Mouse (Mus musculus) liver, embryonic 11.5 days (tissue): ENCODE results near the gene Egln2. TPM values are rescaled to one million over a fixed set of nuclear protein-coding genes. Genes with fewer than 3 reads are reported as not detected.
A peak's percentile ranks its signal among the peaks of the same experiment; 100 is the strongest.

Experiments
- ATAC-seq: fragments of 200-750 bp; cut with Nextera tagmentation; replicated peaks from 2 replicates; pipeline ENCODE4 v1.8.0; 2017; ENCODE audit warnings: moderate number of reproducible peaks, mild to moderate bottlenecking, moderate TSS enrichment, moderate library complexity; ENCODE audit not compliant: low FRiP score
- DNase-seq: peaks from one replicate; pipeline ENCODE4 v3.0.0-alpha.2; 2017; ENCODE audit warnings: low spot score
- H3K27ac ChIP-seq: fragments of 300-500 bp; sonication (generic); 2 replicates; pipeline ENCODE4 v1.5.1; 2014; ENCODE audit warnings: mild to moderate bottlenecking, low read depth, low read length, control low read depth
- H3K27me3 ChIP-seq: fragments of 300-500 bp; sonication (generic); replicated peaks from 2 replicates; pipeline ENCODE4 v1.6.1; 2014; ENCODE audit warnings: low read length, mixed read lengths; ENCODE audit not compliant: control insufficient read depth, insufficient read depth
- H3K36me3 ChIP-seq: fragments of 300-500 bp; sonication (generic); 2 replicates; pipeline ENCODE4 v1.6.1; 2014; ENCODE audit warnings: mild to moderate bottlenecking, low read length, moderate library complexity, mixed read lengths; ENCODE audit not compliant: control insufficient read depth, insufficient read depth
- H3K4me1 ChIP-seq: fragments of 300-500 bp; sonication (generic); replicated peaks from 2 replicates; pipeline ENCODE4 v1.6.1; 2014; ENCODE audit warnings: low read length, mixed read lengths; ENCODE audit not compliant: control insufficient read depth, insufficient read depth
- H3K4me2 ChIP-seq: fragments of 300-500 bp; sonication (generic); 2 replicates; pipeline ENCODE4 v1.6.1; 2014; ENCODE audit warnings: mild to moderate bottlenecking, control low read depth, moderate library complexity
- H3K4me3 ChIP-seq: fragments of 300-500 bp; sonication (generic); 2 replicates; pipeline ENCODE4 v1.5.1; 2014; ENCODE audit warnings: low read depth, low read length, control low read depth
- H3K9ac ChIP-seq: fragments of 300-500 bp; sonication (generic); 2 replicates; pipeline ENCODE4 v1.6.1; 2014; ENCODE audit warnings: low read depth, low read length, control low read depth
- H3K9me3 ChIP-seq: fragments of 300-500 bp; sonication (generic); 2 replicates; pipeline ENCODE4 v1.6.1; 2016; ENCODE audit warnings: low read length, inconsistent platforms, mixed read lengths; ENCODE audit not compliant: control insufficient read depth
- WGBS: fragments of 180-500 bp; shearing (Covaris S2); extraction: QIAGEN DNeasy Blood & Tissue Kit; methylation state at CpG from one replicate; pipeline ENCODE4 v1.1.7; 2014; 5-methylcytosine and 5-hydroxymethylcytosine counted together
- polyA plus RNA-seq: library from polyadenylated mRNA; unstranded; fragments of >200 nt; fragmentation: Nextera tagmentation; extraction: Ambion mirVana; gene quantifications from 2 replicates; pipeline ENCODE4 v1.2.1, GENCODE M21; 2014

The Egln2 gene
- polyA plus RNA-seq = 37.1 and 39.7 TPM in 2 replicates

- ATAC-seq (peak; percentile 83), DNase-seq (peak; percentile 98)
- Histone ChIP-seq H3K9ac (peak within 1 kb of the TSS; percentile 90), H3K9me3 (no peaks in the 10 kb centered on the region), H3K27ac (peak within 1 kb of the TSS; percentile 93), H3K4me1 (peaks cover 35% of the 10 kb centered on the region), H3K4me2 (peak within 1 kb of the TSS; percentile 89), H3K36me3 (peaks cover 13% of the 10 kb centered on the region), H3K4me3 (peak within 1 kb of the TSS; percentile 76), H3K27me3 (no peaks in the 10 kb centered on the region)
- WGBS = 1% methylated on average over 51 of the region's 61 CpGs
Observed at GRCm38 (mm10) chr7:27166614-27167474, at the start of gene Egln2. Gene Egln2 (minus strand): TSS chr7:27166802.

DNA sequence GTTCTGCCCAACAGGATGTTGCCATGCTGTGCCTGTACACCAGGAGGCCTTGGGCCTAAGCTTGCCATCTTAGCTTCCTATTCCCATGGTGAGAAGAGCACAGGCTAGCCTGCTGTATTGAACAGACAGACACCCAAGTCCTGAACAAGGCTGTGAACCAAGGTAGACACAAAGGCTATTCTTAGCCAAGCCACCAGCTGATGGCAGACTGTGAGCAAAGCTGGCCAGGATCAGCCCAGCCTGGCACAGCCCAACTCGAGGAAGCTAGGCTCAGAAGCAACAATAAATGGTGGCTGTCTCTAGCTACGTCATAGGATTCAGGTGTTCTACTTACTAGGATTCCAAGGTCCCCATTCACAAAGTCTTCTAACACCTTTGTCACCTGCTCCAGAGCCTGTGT lies 46.0 kb upstream of the Egln2 start:
- H3K9me3 ChIP-seq = no peaks in the 10 kb centered on the region
- no peak overlapping the region for H3K27ac ChIP-seq
- no peak overlapping the region for H3K9ac ChIP-seq
- H3K4me2 ChIP-seq = no peak overlapping the region
- 83% methylated on average over 2 of the region's 2 CpGs for WGBS
- no peaks in the 10 kb centered on the region for H3K4me1 ChIP-seq
- H3K4me3 ChIP-seq = no peak overlapping the region
- no peaks in the 10 kb centered on the region for H3K27me3 ChIP-seq
- no peak for ATAC-seq
- no peak for DNase-seq
- H3K36me3 ChIP-seq = peaks cover 16% of the 10 kb centered on the region; the same call in 1 of the 2 replicates

- no peak overlapping the region for H3K4me2 ChIP-seq
- no peak overlapping the region for H3K4me3 ChIP-seq
- H3K36me3 ChIP-seq = 0 out of 2 replicates have a peak, but pooled peaks cover 4% of the 10 kb centered on the region
- H3K4me1 ChIP-seq = no peaks in the 10 kb centered on the region
- WGBS = 94% methylated on average over 8 of the region's 8 CpGs
- H3K9me3 ChIP-seq = no peaks in the 10 kb centered on the region
- H3K27me3 ChIP-seq = no peaks in the 10 kb centered on the region
- H3K9ac ChIP-seq = no peak overlapping the region
- ATAC-seq (no peak), DNase-seq (no peak)
- H3K27ac ChIP-seq = no peak overlapping the region
Observed at GRCm38 (mm10) chr7:27203730-27204449, 37.3 kb upstream of the Egln2 start.

DNA sequence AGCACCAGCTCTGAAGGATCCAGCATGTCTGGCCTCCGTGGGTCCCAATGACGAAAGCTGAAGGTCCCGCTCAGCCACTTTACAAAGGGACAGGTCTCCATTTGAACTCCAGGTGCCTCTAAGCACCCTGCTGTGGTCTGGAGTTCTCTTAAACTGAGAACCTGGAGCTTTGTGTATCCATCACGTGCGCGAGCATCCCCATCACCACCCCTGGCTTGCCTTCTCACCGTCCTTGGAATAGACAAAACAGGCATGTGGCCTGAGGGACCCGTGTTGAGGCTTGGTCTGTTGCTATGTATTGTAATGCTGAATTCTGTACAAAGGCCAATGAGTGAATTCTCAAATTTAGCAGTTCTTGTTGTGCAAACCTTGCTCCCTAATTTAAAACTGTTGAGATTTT lies 32.2 kb upstream of the Egln2 start:
- whole genome bisulfite sequencing = 96% methylated on average over 8 of the region's 8 CpGs
- no peak overlapping the region for H3K4me2 ChIP-seq
- no peak for DNase-seq
- no peaks in the 10 kb centered on the region for H3K9me3 ChIP-seq
- peaks cover 19% of the 10 kb centered on the region for H3K4me1 ChIP-seq
- peaks cover 8% of the 10 kb centered on the region; the same call in 1 of the 2 replicates for H3K36me3 ChIP-seq
- no peak for ATAC-seq
- H3K4me3 ChIP-seq = no peak overlapping the region
- no peaks in the 10 kb centered on the region for H3K27me3 ChIP-seq
- H3K9ac ChIP-seq = no peak overlapping the region
- no peak overlapping the region for H3K27ac ChIP-seq

GRCm38 (mm10) chr7:27198355-27198754 lies 31.8 kb upstream of the Egln2 start:
- H3K4me3 ChIP-seq = no peak overlapping the region
- DNase-seq (no peak), ATAC-seq (no peak)
- no peak overlapping the region for H3K4me2 ChIP-seq
- no peaks in the 10 kb centered on the region for H3K9me3 ChIP-seq
- H3K4me1 ChIP-seq = peaks cover 19% of the 10 kb centered on the region
- H3K36me3 ChIP-seq = peaks cover 9% of the 10 kb centered on the region; the same call in 1 of the 2 replicates
- H3K27me3 ChIP-seq = no peaks in the 10 kb centered on the region
- no peak overlapping the region for H3K9ac ChIP-seq
- H3K27ac ChIP-seq = no peak overlapping the region

DNA sequence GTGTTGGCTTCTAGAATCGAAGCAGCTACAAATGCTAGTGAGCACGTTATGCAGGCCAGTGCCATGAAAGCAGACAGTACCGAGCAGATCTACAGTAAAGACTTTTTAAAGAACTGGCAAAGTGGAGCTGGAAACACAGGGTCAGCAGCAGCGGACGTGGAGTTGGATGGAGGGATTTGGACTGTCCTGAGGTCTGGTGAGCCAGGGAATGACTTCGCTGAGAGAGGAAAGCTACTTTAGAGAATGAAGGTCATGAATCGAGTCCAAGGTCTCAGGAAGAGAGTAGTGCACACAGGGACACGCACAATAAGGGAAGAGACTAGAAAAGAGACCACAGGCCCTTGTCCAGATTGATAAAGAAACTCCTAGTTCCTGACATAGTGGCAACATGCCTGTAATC lies 31.0 kb upstream of the Egln2 start:
- WGBS = 92% methylated on average over 8 of the region's 8 CpGs
- no peaks in the 10 kb centered on the region for H3K27me3 ChIP-seq
- peaks cover 14% of the 10 kb centered on the region for H3K36me3 ChIP-seq
- H3K9ac ChIP-seq = no peak overlapping the region; the same call in 1 of the 2 replicates
- ATAC-seq (no peak), DNase-seq (no peak)
- no peak overlapping the region; the same call in 1 of the 2 replicates for H3K27ac ChIP-seq
- no peaks in the 10 kb centered on the region for H3K9me3 ChIP-seq
- no peak overlapping the region for H3K4me3 ChIP-seq
- H3K4me2 ChIP-seq = no peak overlapping the region
- peaks cover 19% of the 10 kb centered on the region for H3K4me1 ChIP-seq

- Histone ChIP-seq H3K4me3 (0 out of 2 replicates have a peak overlapping the region, but pooled peaks have one; percentile 78), H3K36me3 (peaks cover 19% of the 10 kb centered on the region), H3K9me3 (no peaks in the 10 kb centered on the region), H3K4me2 (no peak overlapping the region), H3K27me3 (no peaks in the 10 kb centered on the region), H3K4me1 (peaks cover 19% of the 10 kb centered on the region), H3K27ac (no peak overlapping the region), H3K9ac (no peak overlapping the region; the same call in 1 of the 2 replicates)
- no peak for DNase-seq
- WGBS = 81% methylated on average over 3 of the region's 3 CpGs
- ATAC-seq = no peak
Observed at GRCm38 (mm10) chr7:27197136-27197535, 30.5 kb upstream of the Egln2 start.

DNA sequence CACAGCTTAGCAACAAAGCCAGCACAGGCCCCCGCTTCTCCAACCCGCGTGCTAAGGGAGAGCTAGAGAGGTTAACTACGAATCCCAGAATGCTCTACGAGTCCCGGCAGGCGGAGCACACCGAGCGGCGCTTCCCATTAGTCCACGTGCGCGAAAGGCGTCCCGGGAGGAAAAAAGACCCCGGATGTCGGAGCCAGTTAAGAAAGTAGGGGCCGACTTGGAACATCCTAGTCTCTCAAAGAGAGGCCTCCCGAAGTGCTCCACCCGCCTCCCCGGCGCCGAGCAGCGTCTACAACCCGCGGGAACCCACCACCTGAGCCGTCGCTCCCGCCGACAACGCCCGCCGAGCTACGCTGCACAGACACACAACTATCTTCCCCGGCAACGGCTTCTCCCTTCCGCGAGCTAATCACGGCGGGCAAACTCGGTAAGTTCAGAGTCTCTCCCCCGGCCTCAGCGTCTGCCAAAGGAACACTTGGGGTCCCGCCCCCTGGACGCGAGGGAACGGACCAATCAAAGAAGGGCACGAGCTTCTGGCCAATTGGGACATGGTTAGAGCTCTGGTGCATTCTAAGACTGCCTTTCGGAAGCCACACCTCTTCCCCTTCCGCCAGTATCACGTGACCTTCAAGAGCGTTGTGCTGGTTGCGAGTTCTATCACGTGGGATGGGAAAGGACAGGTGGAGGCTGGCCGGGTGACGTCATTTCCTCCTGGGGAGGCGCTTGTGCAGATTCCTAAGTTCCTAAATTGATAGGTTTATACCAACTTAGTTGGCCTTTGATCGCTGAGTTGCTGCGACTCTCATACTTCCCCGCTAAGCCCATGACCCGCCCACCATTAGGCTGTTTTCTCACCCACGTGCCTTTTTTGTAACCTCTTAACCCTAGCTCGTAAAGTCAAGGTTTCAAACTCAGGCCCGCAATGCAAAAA lies 29.3 kb upstream of the Egln2 start, which contains the start of the genes BC024978 and Snrpa:
Gene BC024978, plus strand, starts transcription at position 101 of the 931 bp plus-strand sequence.
Gene Snrpa, minus strand, starts transcription at position 591 of the 931 bp plus-strand sequence.
- Histone ChIP-seq H3K4me3 (peak within 1 kb of the TSS; percentile 78), H3K36me3 (peaks cover 31% of the 10 kb centered on the region)

More for the DNA sequence above, 29.3 kb upstream of the Egln2 start, which contains the start of the genes BC024978 and Snrpa:
- H3K4me2 ChIP-seq = peak within 1 kb of the TSS; percentile 89
- WGBS = under 1% methylated on average over 64 of the region's 64 CpGs
- H3K9me3 ChIP-seq = no peaks in the 10 kb centered on the region
- peak within 1 kb of the TSS; percentile 99 for H3K27ac ChIP-seq
- H3K27me3 ChIP-seq = no peaks in the 10 kb centered on the region
- DNase-seq (peak; percentile 92), ATAC-seq (peak; percentile 98)
- H3K4me1 ChIP-seq = peaks cover 19% of the 10 kb centered on the region
- peak within 1 kb of the TSS; percentile 91 for H3K9ac ChIP-seq
